Mouse (Mus musculus): ENCODE results near the gene Fryl. TPM values are rescaled to one million over a fixed set of nuclear protein-coding genes. Genes with fewer than 3 reads are reported as not detected.

The Fryl gene
- polyA plus RNA-seq, 1 experiment from 2014 or later = 20.3 TPM

GRCm38 (mm10) chr5:73232267-73232666 lies 24.2 kb downstream of the Fryl start:
- no peak overlapping the region for H3K4me3 ChIP-seq (ENCODE audit: low read length)
- no peak overlapping the region for H3K9ac ChIP-seq (ENCODE audit: low read length)
- no peak overlapping the region for H3K4me2 ChIP-seq (ENCODE audit: low read depth, low read length)
- H3K36me3 ChIP-seq (ENCODE audit: control insufficient read depth, insufficient read depth, low read length) = no peaks in the 10 kb centered on the region
- H3K4me1 ChIP-seq (replicated peaks; ENCODE audit: control insufficient read depth, insufficient read depth, low read length) = peaks cover 20% of the 10 kb centered on the region
- H3K9me3 ChIP-seq (ENCODE audit: control insufficient read depth, low read length) = no peaks in the 10 kb centered on the region
- ATAC-seq (ENCODE audit: low read depth) = 0 out of 2 replicates have a peak, but pooled peaks have one; percentile 1
- H3K27me3 ChIP-seq (ENCODE audit: control insufficient read depth, insufficient read depth, low read depth, low read length) = no peaks in the 10 kb centered on the region
- WGBS = 31% methylated on average over 9 of the region's 9 CpGs
- H3K27ac ChIP-seq (ENCODE audit: low read length) = no peak overlapping the region

- Histone ChIP-seq H3K27ac (ENCODE audit: low read length) (no peak overlapping the region), H3K9me3 (ENCODE audit: control insufficient read depth, low read length) (no peaks in the 10 kb centered on the region), H3K9ac (ENCODE audit: low read length) (no peak overlapping the region), H3K4me2 (ENCODE audit: low read depth, low read length) (no peak overlapping the region), H3K36me3 (ENCODE audit: control insufficient read depth, insufficient read depth, low read length) (no peaks in the 10 kb centered on the region), H3K4me3 (ENCODE audit: low read length) (no peak overlapping the region), H3K27me3 (ENCODE audit: control insufficient read depth, insufficient read depth, low read depth, low read length) (no peaks in the 10 kb centered on the region), H3K4me1 (replicated peaks; ENCODE audit: control insufficient read depth, insufficient read depth, low read length) (peaks cover 20% of the 10 kb centered on the region)
- peak; percentile 9; the same call in 1 of the 2 replicates for ATAC-seq (ENCODE audit: low read depth)
- 17% methylated on average over 6 of the region's 6 CpGs for WGBS
Observed at GRCm38 (mm10) chr5:73231835-73232234, 24.6 kb downstream of the Fryl start.

- Histone ChIP-seq H3K36me3 (ENCODE audit: control insufficient read depth, insufficient read depth, low read length) (no peaks in the 10 kb centered on the region), H3K4me1 (replicated peaks; ENCODE audit: control insufficient read depth, insufficient read depth, low read length) (peaks cover 20% of the 10 kb centered on the region), H3K27ac (ENCODE audit: low read length) (no peak overlapping the region), H3K9me3 (ENCODE audit: control insufficient read depth, low read length) (no peaks in the 10 kb centered on the region), H3K27me3 (ENCODE audit: control insufficient read depth, insufficient read depth, low read depth, low read length) (no peaks in the 10 kb centered on the region), H3K4me2 (ENCODE audit: low read depth, low read length) (no peak overlapping the region), H3K4me3 (ENCODE audit: low read length) (no peak overlapping the region), H3K9ac (ENCODE audit: low read length) (no peak overlapping the region)
- ATAC-seq (ENCODE audit: low read depth) = no peak
- 59% methylated on average over 4 of the region's 4 CpGs for WGBS
Observed at GRCm38 (mm10) chr5:73230171-73230570, 26.2 kb downstream of the Fryl start.

GRCm38 (mm10) chr5:73229467-73229866 lies 27.0 kb downstream of the Fryl start:
- Histone ChIP-seq H3K36me3 (ENCODE audit: control insufficient read depth, insufficient read depth, low read length) (no peaks in the 10 kb centered on the region), H3K4me3 (ENCODE audit: low read length) (no peak overlapping the region), H3K4me2 (ENCODE audit: low read depth, low read length) (no peak overlapping the region), H3K27me3 (ENCODE audit: control insufficient read depth, insufficient read depth, low read depth, low read length) (no peaks in the 10 kb centered on the region), H3K4me1 (replicated peaks; ENCODE audit: control insufficient read depth, insufficient read depth, low read length) (peaks cover 20% of the 10 kb centered on the region), H3K27ac (ENCODE audit: low read length) (no peak overlapping the region), H3K9ac (ENCODE audit: low read length) (no peak overlapping the region), H3K9me3 (ENCODE audit: control insufficient read depth, low read length) (no peaks in the 10 kb centered on the region)
- ATAC-seq (ENCODE audit: low read depth) = no peak
- 73% methylated on average over 6 of the region's 6 CpGs for WGBS

GRCm38 (mm10) chr5:73228291-73229049 lies 27.9 kb downstream of the Fryl start:
- H3K4me3 ChIP-seq (ENCODE audit: low read length) = no peak overlapping the region
- H3K4me1 ChIP-seq (replicated peaks; ENCODE audit: control insufficient read depth, insufficient read depth, low read length) = peaks cover 20% of the 10 kb centered on the region
- WGBS = 69% methylated on average over 12 of the region's 12 CpGs
- H3K9me3 ChIP-seq (ENCODE audit: control insufficient read depth, low read length) = no peaks in the 10 kb centered on the region
- no peak overlapping the region for H3K27ac ChIP-seq (ENCODE audit: low read length)
- H3K27me3 ChIP-seq (ENCODE audit: control insufficient read depth, insufficient read depth, low read depth, low read length) = no peaks in the 10 kb centered on the region
- ATAC-seq (ENCODE audit: low read depth) = no peak
- no peaks in the 10 kb centered on the region for H3K36me3 ChIP-seq (ENCODE audit: control insufficient read depth, insufficient read depth, low read length)
- H3K9ac ChIP-seq (ENCODE audit: low read length) = no peak overlapping the region
- no peak overlapping the region for H3K4me2 ChIP-seq (ENCODE audit: low read depth, low read length)

GRCm38 (mm10) chr5:73227518-73228101 lies 28.8 kb downstream of the Fryl start:
- WGBS = 62% methylated on average over 11 of the region's 11 CpGs
- Histone ChIP-seq H3K27me3 (ENCODE audit: control insufficient read depth, insufficient read depth, low read depth, low read length) (no peaks in the 10 kb centered on the region), H3K9ac (ENCODE audit: low read length) (no peak overlapping the region), H3K9me3 (ENCODE audit: control insufficient read depth, low read length) (no peaks in the 10 kb centered on the region), H3K4me1 (replicated peaks; ENCODE audit: control insufficient read depth, insufficient read depth, low read length) (peaks cover 14% of the 10 kb centered on the region), H3K4me2 (ENCODE audit: low read depth, low read length) (no peak overlapping the region), H3K27ac (ENCODE audit: low read length) (no peak overlapping the region), H3K4me3 (ENCODE audit: low read length) (no peak overlapping the region), H3K36me3 (ENCODE audit: control insufficient read depth, insufficient read depth, low read length) (no peaks in the 10 kb centered on the region)
- peak; percentile 36; the same call in 1 of the 2 replicates for ATAC-seq (ENCODE audit: low read depth)

- no peaks in the 10 kb centered on the region for H3K27me3 ChIP-seq (ENCODE audit: control insufficient read depth, insufficient read depth, low read depth, low read length)
- no peak overlapping the region for H3K4me3 ChIP-seq (ENCODE audit: low read length)
- 69% methylated on average over 6 of the region's 6 CpGs for WGBS
- 0 out of 2 replicates have a peak, but pooled peaks cover 3% of the 10 kb centered on the region for H3K4me1 ChIP-seq (replicated peaks; ENCODE audit: control insufficient read depth, insufficient read depth, low read length)
- ATAC-seq (ENCODE audit: low read depth) = no peak
- no peak overlapping the region for H3K4me2 ChIP-seq (ENCODE audit: low read depth, low read length)
- peaks cover 5% of the 10 kb centered on the region; the same call in 1 of the 2 replicates for H3K36me3 ChIP-seq (ENCODE audit: control insufficient read depth, insufficient read depth, low read length)
- no peak overlapping the region for H3K9ac ChIP-seq (ENCODE audit: low read length)
- no peaks in the 10 kb centered on the region for H3K9me3 ChIP-seq (ENCODE audit: control insufficient read depth, low read length)
- H3K27ac ChIP-seq (ENCODE audit: low read length) = no peak overlapping the region
Observed at GRCm38 (mm10) chr5:73223065-73223464, 33.4 kb downstream of the Fryl start.

GRCm38 (mm10) chr5:73222397-73222796 lies 34.0 kb downstream of the Fryl start:
- Histone ChIP-seq H3K4me1 (replicated peaks; ENCODE audit: control insufficient read depth, insufficient read depth, low read length) (no peaks in the 10 kb centered on the region), H3K36me3 (ENCODE audit: control insufficient read depth, insufficient read depth, low read length) (peaks cover 5% of the 10 kb centered on the region; the same call in 1 of the 2 replicates), H3K9ac (ENCODE audit: low read length) (no peak overlapping the region), H3K4me3 (ENCODE audit: low read length) (no peak overlapping the region), H3K27me3 (ENCODE audit: control insufficient read depth, insufficient read depth, low read depth, low read length) (no peaks in the 10 kb centered on the region), H3K4me2 (ENCODE audit: low read depth, low read length) (no peak overlapping the region), H3K27ac (ENCODE audit: low read length) (no peak overlapping the region), H3K9me3 (ENCODE audit: control insufficient read depth, low read length) (no peaks in the 10 kb centered on the region)
- 42% methylated on average over 6 of the region's 6 CpGs for WGBS
- ATAC-seq (ENCODE audit: low read depth) = no peak

- Histone ChIP-seq H3K4me1 (replicated peaks; ENCODE audit: control insufficient read depth, insufficient read depth, low read length) (no peaks in the 10 kb centered on the region), H3K9me3 (ENCODE audit: control insufficient read depth, low read length) (no peaks in the 10 kb centered on the region), H3K27me3 (ENCODE audit: control insufficient read depth, insufficient read depth, low read depth, low read length) (no peaks in the 10 kb centered on the region), H3K27ac (ENCODE audit: low read length) (no peak overlapping the region), H3K36me3 (ENCODE audit: control insufficient read depth, insufficient read depth, low read length) (peaks cover 5% of the 10 kb centered on the region; the same call in 1 of the 2 replicates), H3K9ac (ENCODE audit: low read length) (no peak overlapping the region), H3K4me3 (ENCODE audit: low read length) (no peak overlapping the region), H3K4me2 (ENCODE audit: low read depth, low read length) (no peak overlapping the region)
- WGBS = 85% methylated on average over 7 of the region's 7 CpGs
- no peak for ATAC-seq (ENCODE audit: low read depth)
Observed at GRCm38 (mm10) chr5:73221826-73222225, 34.6 kb downstream of the Fryl start.
